Mouse (Mus musculus) embryo, embryonic 10.5 days (tissue): ENCODE measurements at regions not wholly inside any gene's neighbourhood (a gene's known extent, or its start where the extent isn't known, plus 50 kb on each side); places are given as distances from the start of the nearest gene placed in this dataset.

Experiments used
- DNase-seq: peaks from one replicate; pipeline ENCODE4 v3.0.0-alpha.2; 2015; ENCODE audit warnings: low spot score

DNA sequence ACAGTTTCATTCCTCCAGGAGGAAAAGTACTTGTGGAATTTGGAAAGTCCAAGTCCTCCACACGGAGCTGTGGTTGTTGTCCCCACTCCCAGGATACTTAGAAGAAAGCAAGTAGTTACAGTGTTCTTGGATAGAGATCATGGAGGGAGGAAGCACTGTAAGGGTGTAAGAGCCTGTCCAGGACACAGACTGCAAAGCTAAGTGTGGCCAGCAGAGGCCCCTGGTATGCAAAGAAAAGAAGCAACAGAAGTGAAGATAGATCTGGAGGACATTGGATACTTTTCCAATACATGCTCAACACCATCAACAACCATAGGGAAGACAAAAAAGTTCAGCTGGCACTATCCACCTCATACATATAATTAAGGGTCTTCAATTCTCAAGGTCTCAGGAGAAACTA, 197.4 kb downstream of the Meis1 start:
- DNase-seq: peak; percentile 35

DNA sequence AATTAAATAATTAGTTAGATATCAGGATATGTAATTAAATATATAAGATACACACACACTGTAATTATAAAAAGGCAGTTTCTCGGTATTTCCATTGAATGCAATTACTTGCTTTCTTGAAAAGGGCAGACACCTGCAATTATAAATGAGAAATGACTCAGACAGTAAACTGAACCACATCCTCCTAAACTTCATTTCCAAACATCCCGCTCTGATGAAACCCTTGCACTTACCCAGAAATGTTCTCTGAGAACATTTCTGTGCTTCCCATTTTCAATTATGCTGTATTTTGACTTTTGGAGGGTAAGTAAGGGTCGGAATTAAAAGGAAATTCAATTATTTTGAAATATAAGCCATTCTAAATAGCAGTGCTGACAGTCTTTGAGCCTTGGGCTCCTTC, 204.7 kb downstream of the Meis1 start:
- no peak for DNase-seq

DNA sequence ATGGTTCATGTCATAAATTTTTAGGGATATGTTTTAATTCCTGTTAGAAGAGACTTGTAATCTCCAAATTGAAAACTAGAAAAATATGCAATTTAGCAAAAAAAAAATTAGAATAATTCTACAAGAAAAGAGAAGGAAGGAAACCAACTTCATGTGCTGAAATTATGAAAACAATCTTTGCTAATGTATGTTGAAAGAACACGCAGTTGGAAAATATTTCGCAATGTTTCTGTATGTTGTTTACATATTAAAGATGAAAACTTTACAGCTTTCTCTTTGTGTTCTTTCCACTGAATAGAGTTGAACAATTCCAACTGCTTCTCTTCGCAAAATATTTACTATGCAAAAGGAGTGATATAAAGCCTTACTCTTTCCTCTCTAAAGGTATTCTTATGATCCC, 251.3 kb downstream of the Meis1 start:
- no peak for DNase-seq

DNA sequence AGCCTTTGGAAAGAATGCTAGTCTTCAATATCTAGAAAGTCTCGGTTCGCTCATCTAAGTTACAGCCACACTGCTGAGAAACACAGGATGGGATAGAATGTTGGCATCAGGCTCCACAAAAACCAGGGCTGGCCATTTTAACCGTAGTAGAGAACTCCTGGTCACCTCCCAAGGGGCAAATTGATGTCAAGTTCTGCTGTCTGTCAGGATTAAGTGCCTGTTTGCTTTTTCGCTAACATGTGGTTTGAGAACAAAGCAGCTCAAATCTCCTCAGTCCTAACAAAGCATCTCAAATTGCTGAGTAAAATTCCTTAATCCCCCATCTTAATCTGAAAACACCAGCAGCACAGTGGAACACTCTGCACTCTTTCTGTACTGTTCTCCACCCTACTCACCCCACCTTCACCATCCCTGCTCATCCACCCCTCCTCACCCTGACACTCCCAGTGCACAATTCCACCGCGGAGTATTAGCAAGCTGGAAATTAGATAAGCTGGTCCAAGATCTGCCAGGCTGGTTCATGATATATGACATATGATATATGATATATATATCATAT, 252.2 kb downstream of the Meis1 start:
- peak; percentile 51 for DNase-seq

DNA sequence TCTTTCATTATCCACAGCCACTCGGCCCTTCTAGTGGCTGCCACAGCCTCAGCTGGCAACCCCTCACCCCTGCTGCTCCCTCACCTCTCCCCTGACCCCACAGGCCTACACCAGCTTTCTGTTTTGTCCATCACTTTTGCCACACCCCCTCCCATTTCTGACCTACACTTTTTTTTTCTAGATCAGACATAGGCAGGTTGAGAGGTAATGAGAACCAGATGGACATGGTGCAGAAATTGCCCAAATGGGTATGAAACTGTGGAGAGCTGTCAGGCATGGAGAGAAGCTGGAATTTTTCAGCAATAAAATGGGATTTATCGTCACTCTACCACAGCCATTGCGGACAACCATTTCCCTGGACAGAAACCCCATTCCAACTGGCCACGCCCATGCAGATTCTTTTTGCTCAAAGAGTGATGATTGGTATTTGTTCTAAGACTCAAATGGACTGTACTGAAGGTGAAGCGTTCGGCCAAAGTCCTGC, 260.2 kb downstream of the Meis1 start:
- DNase-seq: peak; percentile 76

DNA sequence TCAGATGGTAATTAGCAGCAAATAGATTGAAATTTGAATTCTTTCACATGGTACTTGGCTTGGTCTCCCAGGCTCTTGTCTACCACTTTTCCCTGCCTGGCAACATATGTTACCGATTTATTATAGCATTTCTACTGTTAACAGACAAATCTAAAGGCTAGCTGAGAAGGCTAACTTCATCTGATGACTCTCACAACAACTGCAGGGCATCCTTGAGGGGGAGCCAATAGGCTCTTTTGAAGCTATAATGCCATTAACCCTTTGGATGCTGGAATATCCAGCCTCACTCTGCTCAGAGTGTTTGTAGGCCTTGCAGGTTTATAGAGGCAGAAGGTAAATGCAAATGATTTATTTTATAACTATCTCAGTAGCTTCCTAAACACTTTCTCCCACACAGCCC, 262.2 kb downstream of the Meis1 start:
- DNase-seq: peak; percentile 76

DNA sequence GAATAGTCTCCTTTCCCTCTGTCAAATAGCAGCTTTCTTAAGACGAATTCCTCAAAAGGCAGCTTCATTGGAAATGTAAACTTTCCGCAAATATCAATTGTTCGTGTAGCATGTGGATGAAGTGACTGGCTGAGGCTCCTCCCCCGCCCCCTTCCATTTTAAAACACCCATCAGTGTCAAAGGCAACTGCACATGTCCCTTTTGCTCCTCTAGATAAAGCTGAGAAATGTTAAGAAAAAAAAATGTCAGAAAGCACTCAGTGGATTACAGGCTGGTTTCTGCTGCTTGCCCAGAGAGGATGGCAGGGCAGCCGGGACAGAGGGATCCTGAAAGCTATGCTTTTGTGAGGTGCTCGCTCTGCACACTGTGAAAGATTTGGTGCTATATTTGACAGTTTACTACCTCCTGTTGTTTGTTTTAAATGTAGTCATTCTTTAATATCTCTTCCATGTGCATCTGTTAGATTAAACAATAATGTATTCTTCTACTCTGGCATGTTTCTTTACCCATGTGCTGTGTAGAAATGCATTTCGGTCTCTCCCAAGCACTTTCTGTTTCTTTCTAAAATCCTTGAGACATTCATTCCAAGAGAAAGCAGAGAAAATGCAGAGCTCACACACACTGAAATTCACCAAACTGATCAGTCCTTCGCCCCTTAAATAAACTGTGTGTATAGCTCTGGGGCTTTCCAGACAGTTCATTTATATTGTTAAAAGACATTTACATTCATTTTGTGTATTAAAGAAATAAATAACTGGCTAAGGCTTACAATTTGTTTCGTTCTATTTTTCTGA, 263.9 kb downstream of the Meis1 start:
- peak; percentile 63 for DNase-seq

DNA sequence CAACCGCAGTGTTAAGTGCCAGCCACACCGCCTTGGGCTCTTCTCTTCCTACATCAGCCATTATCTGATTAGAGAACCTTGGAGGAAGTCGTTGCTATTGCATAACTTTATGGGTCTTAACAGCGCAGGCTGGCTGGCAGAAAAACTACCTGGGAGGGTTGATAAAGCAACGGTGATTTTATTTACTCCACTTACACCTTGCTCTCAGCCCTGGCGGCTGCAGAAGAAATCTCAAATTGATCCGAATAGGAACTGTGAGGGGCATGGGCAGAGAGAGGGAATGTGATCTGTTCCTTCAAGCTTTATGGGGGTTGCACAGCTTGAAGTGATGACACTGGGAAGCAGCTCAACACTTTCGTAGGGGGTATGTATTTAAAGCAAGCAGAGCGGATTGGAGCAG, 264.9 kb downstream of the Meis1 start:
- peak; percentile 38 for DNase-seq

DNA sequence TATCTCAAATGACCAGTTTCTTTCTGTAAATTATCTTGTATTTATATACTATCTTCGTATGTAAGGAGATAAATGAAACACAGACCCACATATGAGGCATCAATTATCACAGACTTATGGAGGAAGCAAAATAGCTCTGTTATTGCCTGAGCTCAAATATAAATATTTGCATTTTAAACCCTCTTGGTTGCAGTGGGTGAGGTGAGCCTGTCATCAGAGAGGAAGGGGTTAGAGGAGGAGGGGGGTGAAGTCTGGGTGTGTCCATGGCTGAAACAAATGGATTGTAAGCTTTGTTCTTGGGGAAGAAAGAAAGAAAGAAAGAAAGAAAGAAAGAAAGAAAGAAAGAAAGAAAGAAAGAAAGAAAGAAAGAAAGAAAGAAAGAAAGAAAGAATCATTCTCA, 265.5 kb downstream of the Meis1 start:
- no peak for DNase-seq

DNA sequence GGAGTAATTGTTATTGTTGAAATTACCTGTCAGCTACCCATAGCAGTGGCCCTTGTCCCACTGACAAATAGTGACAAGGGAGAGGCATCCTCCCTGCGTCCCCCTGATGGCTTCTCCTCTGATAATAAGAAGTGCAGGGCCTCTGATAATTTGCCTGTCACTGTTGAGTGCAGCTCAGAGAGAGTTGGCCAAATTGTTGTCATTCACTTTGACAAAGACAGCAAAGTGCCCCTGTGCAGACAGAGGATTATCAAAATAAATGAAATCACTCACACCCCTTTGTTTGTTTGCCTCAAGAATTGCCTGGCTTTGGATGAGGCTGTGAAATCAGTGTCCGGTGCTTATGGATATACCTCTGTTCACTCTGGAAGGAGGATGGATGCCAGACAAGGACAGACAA, 266.3 kb downstream of the Meis1 start:
- peak; percentile 23 for DNase-seq

DNA sequence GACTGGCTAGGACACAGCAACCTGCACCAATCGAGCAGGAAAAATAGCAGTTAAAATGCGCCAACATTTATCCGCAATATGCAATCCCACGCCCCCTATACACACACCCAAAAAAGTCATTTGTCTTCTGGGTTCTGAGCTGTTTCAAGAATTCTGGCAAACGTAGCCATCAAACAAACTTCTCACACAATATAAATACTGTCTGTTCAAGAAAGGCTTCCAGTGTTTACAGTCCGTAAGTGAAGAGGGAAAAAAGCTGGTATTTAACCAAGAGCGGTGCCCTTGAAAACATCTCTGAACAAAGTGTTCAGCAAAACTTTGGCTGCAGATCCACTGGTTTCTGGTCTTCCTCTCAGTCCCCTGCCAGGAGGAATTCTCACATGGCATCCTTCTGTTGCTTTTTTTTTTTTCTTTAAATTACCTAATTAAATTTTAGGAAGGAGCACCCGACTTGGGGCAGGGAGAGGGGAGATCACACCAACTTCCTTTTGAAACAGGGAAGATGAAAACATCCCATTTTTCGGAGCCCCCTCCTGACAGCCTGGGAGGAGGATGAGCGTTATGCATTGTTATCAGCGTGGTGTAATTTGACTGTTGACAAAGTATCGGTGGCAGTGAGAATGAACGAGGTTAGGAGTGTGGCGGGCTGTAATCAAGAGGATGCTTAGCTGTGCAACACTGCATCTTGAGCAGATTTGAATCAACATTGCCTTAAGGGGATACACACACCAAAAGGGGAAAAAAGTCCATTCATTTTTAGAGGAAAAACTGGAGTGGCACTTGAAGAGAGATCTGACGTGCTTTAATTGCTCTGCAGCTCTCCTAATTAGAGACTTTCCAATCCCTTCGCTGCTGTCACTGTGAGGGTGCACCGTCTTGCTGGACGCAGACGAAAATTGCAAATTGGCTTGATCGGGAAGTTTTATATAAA, 267.6 kb downstream of the Meis1 start:
- DNase-seq: peak; percentile 53

DNA sequence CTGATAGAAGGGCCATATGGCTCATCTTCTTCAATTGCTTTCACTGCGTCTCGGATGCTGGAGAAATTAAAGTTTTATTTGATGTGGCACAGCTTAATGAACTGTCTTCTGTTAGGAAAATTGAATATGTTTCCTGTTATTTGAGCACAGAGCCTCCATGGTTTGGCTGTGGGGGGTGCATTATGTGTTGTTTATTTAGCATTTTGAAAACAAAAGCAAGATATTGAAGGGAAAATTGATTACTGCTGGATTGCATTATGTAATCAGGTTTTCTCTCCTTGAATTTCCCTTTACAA, 268.8 kb downstream of the Meis1 start:
- DNase-seq: no peak

DNA sequence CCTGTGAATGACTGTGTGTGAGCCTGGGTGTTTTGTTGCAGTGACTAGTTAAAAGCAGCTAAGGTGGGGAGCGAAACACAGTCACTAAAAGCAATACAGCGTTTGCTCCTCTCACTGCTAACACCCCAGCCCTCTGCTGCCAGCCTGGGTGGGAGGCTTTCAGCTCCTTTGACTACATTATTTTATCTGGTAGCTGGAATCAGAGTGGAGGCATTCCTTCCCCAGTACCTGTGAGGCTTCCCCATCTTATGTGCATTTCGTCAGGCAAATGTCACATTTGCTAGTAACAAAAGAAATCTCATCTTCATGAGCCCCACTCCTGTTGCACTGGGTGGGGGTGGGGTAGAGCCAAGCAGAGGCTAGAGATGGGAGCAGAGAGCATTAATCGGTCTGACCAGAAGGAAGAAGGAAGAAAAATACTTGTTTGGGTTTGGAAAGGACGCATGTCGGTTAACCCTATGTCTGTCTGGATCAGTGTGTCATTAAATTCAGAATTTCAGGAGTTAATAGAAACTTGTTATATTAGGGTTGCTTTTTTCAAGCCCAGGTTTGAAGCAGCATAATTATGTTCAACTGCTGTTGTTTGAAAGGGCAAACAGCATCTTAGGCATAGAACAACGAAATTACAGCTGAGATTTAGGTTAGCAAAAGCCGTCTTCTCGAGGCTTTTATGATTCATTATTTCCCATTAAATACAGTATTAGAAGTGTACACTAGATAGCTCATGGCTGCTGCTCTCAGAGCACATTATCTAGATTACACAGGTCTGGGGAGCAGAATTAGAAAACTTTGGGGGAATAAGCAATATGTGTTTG, 269.3 kb downstream of the Meis1 start:
- DNase-seq: peak; percentile 54

DNA sequence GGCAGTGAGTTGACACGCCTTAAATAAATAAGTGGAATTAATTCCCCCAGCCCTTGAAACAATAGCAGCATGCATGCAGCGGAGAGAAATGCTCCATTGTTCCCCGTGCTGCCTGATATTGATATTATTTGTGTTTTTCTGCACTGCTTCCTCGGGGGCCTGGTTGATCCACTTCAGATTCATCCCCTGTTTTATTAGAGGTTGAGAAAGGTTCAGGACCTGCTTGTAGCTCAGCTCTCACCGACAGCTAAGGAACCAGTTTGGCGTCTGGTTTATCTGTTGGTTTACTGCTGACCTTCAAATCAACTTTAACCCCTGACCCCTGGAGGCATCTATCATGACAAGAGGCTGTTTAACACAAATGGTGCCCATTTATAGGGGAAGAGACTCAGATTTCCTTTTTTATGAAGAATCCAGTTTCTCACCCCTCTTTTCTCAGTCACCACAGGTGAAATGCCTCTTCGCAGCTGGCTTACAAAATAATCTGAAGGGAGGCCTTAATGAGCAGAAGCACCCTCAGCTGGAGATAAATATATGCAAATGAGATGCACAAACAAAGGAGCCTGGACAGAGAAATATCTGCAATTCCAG, 270.8 kb downstream of the Meis1 start:
- peak; percentile 94 for DNase-seq

DNA sequence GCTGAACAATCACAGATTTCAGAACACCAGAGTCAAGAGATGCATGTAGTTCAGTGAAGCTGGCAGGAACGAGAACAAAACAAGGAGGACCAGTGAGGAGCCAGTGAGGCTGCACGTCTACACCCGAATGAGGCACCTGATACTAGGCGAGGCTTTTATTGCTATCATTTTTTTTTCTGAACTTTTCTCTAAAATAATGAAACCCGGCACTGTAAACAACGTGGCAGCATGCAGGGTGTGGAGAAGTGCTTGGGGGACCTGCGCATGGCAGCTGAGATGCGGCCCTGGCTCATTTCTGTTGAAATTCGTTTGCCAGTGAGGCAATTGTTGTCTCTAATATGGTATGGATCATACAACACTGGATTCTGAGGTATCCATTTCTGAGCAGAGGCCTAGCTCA, 271.4 kb downstream of the Meis1 start:
- no peak for DNase-seq

DNA sequence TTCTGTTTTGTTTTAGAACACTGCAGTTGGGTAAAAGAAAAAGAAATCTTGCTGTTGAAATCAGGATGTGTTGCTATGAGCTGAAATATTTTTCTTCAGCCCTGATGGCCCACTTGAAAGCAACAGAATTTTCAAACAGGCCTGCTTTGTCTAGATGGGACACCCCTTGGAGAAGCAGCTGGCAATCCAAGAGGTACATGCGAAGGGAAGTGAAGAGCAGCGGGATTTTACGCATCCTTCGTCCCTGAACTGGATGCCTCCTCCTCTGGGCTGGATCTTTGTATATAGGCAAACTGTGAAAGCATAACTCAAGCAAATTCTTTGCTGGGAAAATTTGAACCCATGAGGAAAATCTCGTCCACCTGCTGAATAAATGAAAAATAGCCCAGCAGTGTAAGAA, 272.3 kb downstream of the Meis1 start:
- peak; percentile 31 for DNase-seq

DNA sequence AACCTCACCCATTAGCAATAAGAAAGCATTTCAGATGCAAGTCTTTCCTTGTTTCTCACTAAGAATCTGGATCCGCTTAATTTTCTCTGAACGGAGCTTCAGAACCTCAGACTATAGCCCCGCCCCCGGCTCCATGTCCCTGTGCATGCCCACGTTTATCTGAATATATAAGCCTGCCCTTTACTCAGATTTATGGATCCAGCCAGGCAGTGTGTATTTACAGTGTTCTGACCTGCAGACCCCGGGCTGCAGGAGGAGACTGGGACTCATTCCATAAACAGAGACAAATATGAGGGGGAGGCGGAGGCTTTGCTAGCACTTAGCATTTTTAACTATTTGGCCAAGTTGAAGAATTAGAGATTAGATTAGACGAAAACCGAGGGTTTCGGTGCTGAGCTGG, 272.9 kb downstream of the Meis1 start:
- DNase-seq: peak; percentile 75

DNA sequence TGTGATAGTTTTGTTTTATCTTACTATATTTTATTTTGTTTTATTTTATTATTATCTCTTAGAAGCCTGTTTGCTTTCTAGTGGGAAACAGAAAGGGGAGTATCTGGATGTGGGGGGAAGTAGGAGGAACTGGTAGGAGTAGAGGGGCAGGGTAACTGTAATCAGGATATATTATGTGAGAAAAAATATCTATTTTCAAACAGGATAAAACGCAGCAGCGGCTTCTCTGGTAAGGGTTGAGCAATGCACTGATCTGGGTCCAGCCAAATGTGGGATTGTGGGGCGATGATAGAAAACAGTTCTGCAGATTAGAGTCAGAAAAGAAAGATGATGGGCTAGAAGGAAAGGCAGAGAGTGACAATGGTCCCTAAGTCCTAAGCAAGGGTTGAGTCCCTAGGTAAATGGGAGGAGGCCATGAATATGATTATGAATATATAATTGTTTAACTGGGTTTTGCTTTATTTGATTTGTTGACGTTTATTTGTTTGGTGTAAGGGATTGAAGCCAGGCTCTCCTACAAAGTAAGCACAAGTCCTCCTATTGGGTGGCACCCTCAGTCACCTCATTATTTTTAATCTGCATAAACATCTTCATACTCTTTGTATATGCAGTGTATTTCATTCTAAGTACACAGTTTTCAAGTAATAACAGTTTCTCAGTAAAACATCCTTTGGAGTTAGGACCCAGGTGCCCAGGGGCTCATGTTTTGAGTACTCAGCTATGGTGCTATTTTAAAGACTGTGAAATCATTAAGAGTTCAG, 283.7 kb downstream of the Meis1 start:
- no peak for DNase-seq

DNA sequence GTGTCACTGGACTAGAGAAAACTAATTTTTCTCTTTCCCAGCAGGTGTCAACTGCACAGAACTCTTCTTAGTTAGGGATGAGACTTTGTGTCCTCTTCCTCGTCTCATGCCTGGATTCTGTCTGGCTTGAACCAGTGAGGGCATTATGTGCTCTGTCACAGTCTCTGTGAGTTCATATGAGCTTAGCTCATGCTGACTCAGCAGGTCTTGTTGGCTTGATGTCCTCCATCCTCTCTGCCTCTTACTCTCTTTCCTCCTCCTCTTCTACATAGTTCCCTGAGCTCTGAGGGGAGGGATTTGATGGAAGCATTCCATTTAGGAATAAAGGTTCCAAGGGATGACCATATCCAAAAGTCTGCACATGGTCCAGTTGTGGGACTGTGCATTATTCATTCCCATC, 284.7 kb downstream of the Meis1 start:
- DNase-seq: no peak

DNA sequence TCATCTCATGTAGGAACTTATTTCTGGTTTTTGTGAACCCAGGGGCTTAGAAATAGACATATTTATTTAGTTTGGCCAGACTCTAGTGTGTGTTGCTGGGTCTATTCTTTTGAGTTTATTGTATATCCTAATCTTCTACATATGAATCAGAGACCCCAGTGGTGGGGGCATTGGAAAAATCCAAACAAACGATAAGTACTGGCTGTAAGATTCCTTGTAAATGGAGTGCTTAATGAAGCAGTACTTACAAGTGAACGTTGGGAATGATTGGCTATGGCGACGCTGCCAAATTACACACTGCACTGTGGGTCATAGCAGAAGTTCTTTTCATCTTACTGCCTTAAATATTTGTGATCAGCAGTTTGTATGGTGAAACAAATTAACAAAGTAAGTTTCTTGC, 289.0 kb downstream of the Meis1 start:
- no peak for DNase-seq

DNA sequence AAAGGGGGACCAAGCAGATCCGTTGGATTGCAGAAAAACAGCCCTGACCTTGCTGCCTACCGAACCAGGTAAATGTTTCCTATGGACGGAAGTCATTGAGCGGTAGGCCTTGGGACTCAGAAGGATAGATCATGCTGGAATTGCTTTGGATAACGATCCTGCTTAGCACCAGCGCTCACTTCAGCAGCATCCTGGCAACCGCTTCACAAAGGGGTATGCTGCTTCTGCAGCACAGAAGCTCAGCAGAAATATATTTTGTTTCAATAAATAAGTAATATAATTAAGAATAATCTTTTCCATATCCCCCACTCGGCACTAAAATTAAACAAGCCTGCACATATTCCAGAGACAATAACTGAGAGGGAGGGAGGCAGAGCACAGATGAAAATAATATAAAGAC, 296.0 kb downstream of the Meis1 start:
- DNase-seq: no peak
